Mouse (Mus musculus): ENCODE measurements at regions not wholly inside any gene's neighbourhood (a gene's known extent, or its start where the extent isn't known, plus 50 kb on each side); places are given as distances from the start of the nearest gene placed in this dataset.

- no peak for DNase-seq (ENCODE audit: low spot score in 2 of 2)
Measured at GRCm38 (mm10) chr1:136717830-136718517, 93.3 kb downstream of the Zfp281 start.

DNA sequence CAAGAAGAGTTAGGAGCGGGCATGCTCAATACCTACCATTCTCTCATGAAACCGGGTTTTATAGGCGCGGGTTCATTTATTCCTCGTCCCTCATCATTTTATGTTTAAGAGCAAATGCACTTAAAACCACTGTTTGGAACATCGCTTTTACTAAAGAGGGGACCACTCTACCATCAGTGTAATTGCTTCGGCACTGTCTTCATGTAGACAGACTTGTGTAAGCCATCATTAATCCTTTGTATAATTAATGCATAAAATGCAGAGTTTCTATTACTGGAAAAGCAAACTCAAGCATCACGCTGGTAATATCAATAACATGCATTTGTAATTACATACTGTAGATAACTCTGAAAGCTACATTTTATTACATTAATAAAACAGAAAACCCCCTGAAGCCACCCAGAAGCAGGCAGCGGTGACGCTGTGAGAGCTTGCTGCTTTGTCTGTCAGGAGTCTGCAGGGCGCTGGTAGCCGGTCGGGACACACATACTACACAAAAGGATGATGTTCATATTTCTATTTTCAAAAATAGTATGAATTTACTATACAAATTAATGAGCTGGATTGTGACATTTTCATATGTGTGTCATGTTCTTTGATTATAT, 99.2 kb downstream of the Zfp281 start:
- DNase-seq (ENCODE audit: low spot score in 2 of 2): no peak

DNA sequence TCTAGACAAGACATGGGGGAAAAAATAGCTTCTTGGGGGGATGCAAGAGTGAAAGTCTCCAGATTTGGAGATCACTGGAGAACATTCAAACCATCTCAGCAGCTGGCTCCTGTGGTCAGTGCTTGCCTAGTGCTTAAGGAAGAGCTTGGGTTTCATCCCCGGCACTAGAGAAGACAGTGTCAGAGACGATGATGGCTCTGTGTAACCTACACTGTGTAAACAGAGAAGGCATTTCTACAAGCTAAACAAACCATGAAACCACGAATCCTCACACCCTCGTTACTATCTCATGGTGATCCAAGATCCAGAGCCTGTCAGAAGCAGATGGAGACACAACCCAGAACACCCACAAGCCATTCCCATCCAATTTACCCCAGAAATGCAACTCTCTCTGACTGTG, 100.5 kb downstream of the Zfp281 start:
- DNase-seq (ENCODE audit: low spot score in 2 of 2): no peak

GRCm38 (mm10) chr1:136726145-136726935, 101.6 kb downstream of the Zfp281 start:
- DNase-seq (ENCODE audit: low spot score in 2 of 2): peak; percentile 13 to 36

- no peak for DNase-seq (ENCODE audit: low spot score in 2 of 2)
Measured at GRCm38 (mm10) chr1:136727868-136728631, 103.3 kb downstream of the Zfp281 start.

DNA sequence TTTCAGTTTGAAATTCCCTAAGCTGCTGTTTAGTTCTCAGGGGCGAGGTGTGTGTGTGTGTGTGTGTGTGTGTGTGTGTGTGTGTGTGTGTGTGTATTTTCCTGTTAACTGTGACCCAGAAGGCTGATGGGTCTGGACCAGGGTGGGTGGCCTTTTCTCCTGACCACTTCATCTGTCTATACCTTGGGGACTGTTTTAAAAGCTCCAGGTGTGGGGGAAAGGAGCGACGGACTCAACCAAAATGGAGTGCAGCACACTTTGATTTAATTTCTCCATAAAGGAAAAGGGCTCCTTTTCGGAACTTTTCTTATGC, 103.9 kb downstream of the Zfp281 start:
- no peak for DNase-seq (ENCODE audit: low spot score in 2 of 2)

DNA sequence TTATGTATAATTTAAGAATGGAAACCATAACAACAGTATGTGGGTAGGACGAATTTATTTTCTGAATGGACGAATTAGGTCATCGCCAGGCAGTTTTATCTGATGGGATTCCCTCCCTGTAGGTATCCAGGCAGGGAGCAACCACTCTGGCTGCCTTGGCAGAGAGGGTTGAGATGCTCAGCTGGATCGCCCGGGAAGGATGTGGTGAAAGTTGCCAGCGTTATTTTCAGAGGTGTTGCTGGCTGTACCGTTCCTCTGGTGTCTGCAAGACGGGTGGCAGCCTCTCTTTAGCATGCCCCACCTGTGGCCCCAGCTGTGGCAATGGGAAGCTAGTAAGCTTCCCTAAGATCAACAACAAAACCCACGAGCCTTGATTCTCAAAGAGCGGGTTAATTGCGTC, 105.9 kb downstream of the Zfp281 start:
- DNase-seq (ENCODE audit: low spot score in 2 of 2): no peak

DNA sequence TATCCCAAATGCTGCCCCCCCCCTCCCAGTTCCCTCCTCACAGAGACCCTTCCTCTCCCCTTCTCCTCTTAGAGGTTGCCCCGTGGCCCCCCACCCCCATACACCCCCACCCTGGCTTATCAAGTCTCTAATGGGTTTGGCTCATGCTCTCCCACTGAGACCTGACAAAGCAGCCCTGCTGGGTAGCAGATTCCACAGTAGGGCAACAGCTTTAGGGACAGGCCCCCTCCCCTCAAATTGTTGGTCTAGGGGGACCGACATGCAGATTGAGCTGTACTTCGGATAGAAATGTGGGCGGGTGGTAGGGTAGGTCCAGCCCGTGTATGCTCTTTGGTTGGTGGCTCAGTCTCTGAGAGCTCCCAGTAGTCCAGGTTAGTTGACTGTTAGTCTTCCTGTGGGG, 113.3 kb downstream of the Zfp281 start:
- DNase-seq (ENCODE audit: low spot score in 2 of 2): no peak

DNA sequence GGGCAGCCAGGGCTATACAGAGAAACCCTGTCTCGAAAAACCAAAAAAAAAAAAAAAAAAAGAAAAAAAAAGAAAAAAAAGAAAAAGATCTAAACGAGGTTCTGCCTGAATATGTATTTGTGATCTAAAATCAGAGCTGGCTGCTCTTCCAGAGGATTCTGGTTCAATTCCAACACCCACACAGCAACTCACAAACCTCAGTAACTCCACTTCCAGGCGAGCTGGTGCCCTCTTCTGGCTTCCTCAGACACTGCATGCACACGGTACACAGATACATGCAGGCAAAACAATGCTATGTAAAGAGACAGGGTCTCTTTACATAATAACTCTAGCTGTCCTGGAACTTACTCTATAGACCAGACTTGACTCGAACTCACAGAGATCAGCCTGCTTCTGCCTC, 114.8 kb downstream of the Zfp281 start:
- DNase-seq (ENCODE audit: low spot score in 2 of 2): peak in 1 of 2 experiments; percentile 30

DNA sequence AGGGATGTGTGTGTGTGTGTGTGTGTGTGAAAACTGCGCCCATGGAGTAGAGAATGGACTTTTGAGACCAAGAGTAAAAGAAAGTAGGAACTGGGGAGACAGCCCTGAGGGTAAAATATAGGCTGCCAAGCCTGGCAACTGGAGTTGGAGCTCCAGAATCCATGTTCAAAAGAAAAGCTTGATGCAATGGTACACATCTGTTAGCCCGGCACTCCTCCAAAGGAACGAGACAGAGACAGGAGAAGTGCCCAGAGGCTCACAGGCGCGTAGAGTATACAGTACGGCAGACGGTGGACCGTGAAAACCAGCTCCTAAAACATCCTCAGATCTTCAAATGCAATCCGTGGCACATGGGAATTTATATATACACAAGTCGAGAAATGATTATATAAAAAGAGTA, 116.4 kb downstream of the Zfp281 start:
- DNase-seq (ENCODE audit: low spot score in 2 of 2): no peak

DNA sequence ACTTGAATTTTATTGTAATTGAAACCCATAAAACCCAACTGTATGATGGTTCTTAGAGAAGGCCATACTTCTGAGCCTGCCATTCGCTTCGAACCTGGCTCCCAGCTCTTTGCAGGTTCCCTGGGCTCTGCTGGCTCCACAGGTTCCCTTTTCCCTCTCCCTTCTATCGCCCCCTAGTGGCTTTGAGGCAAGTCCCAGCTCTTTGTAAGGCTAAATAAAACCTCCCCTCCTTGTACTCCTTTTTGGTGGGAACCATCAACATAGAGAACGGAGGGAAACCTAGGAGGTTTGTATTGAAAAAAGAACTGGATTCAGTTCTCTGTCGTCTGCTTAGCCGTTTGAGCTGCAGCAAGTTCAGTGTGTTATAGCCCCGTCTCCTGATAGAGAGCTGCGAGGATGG, 124.5 kb downstream of the Zfp281 start:
- peak in 1 of 2 experiments; percentile 15 for DNase-seq (ENCODE audit: low spot score in 2 of 2)

DNA sequence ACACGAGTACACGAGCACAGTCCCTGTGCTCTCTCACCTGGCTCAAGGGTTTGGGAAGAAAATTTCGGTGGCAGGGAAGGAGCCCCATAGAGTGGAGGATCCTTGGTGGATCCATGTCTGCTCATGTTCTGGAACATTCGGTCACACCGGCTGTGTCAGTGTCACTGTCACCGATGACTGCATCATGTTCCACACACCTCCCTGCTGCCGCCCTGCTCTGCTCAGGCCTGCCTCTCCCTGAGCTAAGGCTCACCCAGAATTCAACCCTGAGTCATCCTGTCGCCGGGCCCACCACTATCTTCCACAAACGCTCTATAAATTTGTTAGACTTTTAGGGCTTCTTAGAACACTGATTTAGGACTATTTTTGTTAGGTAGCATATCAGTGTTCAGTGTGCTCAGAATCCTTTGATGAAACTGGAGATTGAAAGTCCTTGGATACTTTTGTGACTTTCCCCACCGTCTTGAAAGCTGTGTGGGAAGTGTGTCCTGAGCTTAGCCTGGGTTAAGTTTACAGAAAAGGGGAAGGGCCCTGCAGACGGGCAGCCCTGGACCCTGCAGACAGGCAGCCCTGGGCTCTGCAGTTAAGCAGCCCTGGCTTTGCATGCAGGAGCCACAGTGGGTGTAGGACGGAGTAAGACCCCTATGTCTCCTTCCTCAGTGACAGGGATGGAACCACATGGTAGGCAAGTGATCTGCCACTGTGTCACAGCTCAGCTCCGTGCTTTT, 126.9 kb downstream of the Zfp281 start:
- DNase-seq (ENCODE audit: low spot score in 2 of 2): no peak

GRCm38 (mm10) chr1:136754286-136754685, 129.6 kb downstream of the Zfp281 start:
- DNase-seq (ENCODE audit: low spot score in 2 of 2): no peak

DNA sequence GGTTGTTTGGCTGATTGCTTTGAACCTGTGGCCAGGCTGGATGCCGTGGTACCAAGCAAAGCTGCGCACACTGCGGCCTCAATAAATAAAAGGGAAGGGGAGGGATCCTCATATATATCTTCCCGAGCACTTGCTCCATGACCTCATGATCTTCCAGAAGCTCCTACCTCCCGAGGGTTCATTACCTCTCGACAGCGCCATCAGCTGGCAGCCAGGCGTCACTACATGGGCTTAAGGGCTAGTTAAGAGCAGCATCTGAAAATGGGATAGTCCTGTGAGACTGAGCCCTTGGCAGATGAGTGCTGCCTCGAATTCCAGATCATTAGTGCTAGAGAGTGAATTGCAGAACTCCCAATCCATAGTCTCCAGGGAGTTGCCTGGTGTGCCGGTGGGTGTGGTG, 134.0 kb downstream of the Zfp281 start:
- DNase-seq (ENCODE audit: low spot score in 2 of 2): no peak

DNA sequence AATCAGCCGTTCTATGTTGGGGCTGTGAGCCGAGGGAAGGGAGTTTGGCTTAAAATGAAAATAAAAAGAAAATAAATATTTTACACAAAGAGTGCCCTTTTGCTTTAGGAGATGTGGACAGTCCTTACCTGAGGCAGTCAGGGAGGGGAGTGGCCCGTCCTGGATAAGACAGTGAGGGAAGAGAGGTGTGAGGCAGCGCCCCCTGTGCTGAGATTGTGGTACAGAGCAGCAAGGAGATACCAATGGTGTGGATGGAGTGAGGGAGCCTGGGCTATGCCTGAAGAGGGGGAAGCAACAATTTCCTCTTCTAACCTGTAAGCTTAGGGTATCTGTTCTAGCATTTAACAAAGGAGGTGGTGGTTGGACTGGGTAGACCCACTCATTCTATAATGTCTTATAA, 134.5 kb downstream of the Zfp281 start:
- no peak for DNase-seq (ENCODE audit: low spot score in 2 of 2)

DNA sequence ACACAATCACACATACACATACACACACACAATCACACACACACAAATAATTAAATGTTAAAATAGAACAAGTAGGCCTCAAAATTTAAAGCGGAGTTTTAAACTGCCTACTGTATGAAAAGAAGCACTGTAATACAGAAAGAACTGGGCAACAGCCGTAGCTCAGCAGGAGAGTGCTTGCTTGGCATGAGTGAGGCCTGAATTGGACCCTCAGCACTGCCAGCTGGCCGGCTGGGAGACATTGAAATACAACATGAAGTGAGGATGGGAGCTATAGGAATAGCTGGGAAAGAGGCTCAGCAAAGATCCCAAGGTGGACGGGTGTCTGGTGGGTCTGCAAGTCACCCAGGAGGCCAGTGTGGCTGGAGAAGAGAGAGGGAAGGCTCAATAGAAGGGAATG, 136.8 kb downstream of the Zfp281 start:
- DNase-seq (ENCODE audit: low spot score in 2 of 2): no peak

- no peak for DNase-seq (ENCODE audit: low spot score in 2 of 2)
Measured at GRCm38 (mm10) chr1:136768969-136769401, 144.3 kb downstream of the Zfp281 start.

DNA sequence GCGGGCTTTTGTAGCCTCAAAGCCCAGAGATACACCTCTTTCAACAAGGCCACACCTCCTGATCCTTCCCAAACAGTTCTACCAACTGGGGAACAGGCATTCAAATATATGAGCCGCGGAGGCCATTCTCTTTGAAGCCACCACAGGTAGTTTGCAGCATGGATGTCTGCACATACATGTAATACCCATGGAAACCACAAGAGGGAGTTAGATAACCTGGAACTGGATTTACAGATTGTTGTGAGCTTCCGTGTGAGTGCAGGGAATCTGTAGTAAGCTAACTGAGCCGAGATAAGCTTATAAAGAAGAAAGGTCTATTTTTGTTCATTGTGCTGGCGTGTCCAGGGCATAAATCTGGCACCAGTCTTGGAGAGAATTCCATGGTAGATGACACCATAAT, 149.0 kb downstream of the Zfp281 start:
- no peak for DNase-seq (ENCODE audit: low spot score in 2 of 2)

GRCm38 (mm10) chr1:136776211-136776610, 151.5 kb downstream of the Zfp281 start:
- DNase-seq (ENCODE audit: low spot score in 2 of 2): no peak

DNA sequence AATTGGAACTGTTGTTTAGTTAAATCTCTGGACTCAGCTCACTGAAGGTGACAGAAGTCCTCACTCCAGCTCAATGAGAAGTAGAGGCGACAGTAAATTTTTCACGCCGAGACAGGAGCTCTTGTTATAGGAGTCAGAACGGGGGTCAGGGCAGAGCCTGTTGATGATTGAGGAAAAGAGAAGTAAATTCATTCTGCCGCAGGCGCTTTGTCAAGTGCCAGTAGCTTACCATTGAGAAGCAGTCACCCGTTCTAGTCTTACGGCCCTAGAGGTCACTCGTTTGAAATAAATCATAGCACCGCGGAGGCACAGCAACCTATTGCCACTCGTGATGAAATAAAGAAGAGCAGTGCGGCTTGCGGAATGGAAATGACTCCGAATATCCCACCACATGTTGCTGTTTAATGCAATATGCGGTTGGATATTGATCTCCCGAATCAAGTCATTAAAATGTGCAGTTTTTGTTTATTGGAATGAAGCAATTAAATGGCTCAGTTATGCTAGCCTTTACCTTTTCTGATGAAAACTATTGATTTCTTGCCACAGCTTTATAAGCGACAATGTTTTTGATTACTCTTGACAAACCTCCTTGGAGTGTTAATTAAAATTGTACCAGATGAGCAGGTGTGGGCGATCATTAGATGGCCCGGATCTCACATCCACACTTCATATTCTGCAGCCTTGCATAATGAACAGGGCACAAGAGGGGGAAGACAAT, 152.7 kb downstream of the Zfp281 start:
- no peak for DNase-seq (ENCODE audit: low spot score in 2 of 2)

GRCm38 (mm10) chr1:136779384-136779783, 154.7 kb downstream of the Zfp281 start:
- DNase-seq (ENCODE audit: low spot score in 2 of 2): no peak

Measured in natural killer cell, adult 2 months (primary cell).